Mouse (Mus musculus) heart, adult 2 months (tissue): ENCODE data around the gene Psmb1.

Experiments
- CTCF ChIP-seq: fragments of 200-600 bp; IDR thresholded peaks from 2 replicates; pipeline ENCODE4 v1.8.1; 2022; ENCODE audit warnings: antibody characterized with exemption, mild to moderate bottlenecking, moderate library complexity
- EP300 ChIP-seq: fragments of 200-500 bp; IDR thresholded peaks from 2 replicates; pipeline ENCODE4 v1.6.1; 2011; ENCODE audit warnings: low read depth, low read length, control low read depth; ENCODE audit not compliant: insufficient read depth
- POLR2A ChIP-seq: fragments of 200-500 bp; IDR thresholded peaks from 2 replicates; pipeline ENCODE4 v1.6.1; 2011; ENCODE audit warnings: mild to moderate bottlenecking, low read depth, low read length, control low read depth; ENCODE audit not compliant: insufficient read depth

- TF ChIP-seq CTCF = no peak
- no peak for TF ChIP-seq POLR2A
- no peak for TF ChIP-seq EP300
These were observed 68.0 kb downstream of the Psmb1 start for GRCm38 (mm10) chr17:15431551-15431950.
